9 mouse cellular contexts compared by ENCODE assay signal in the genomic region with DNA sequence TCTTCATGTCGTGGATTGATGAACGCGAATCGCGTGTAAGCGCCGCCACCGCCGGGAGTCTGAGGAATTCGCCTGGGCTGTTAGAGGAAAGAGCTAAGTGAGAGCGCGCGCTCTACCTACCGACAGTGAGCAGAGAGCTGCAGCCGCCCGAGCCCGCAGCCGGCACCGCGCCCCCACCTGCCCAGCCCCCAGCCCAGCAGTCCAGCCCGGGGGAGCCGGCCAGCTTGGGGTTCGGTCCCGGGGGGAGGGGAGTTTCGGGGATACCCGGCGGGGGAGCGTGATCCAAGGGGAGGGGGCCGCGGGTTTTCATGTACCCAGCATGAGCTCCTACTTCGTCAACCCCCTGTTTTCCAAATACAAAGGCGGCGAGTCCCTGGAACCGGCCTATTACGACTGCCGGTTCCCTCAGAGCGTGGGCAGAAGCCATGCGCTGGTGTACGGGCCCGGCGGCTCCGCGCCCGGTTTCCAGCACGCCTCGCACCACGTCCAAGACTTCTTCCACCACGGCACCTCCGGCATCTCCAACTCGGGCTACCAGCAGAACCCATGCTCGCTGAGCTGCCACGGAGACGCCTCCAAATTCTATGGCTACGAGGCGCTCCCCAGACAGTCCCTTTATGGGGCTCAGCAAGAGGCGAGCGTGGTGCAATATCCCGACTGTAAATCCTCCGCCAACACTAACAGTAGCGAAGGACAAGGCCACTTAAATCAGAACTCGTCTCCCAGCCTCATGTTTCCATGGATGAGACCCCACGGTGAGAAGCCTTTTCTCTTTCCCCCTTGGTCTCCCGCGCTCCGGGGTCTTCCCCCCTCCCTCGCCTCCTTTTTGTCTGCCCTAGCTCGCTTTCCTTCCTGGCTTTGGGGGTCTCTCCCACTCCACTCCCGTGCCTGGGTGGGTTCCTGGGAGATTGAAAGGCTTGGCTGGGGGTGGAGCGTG. TPM values are rescaled to one million over a fixed set of nuclear protein-coding genes. Genes with fewer than 3 reads are reported as not detected.
A peak's percentile ranks its signal among the peaks of the same experiment; 100 is the strongest.
DNase-seq lines count a peak whose midpoint lies in the region; ATAC-seq and TF ChIP-seq lines count a peak whose summit lies in the region.
"Had no signal": no experiment of that assay in that cellular context is flagged by ENCODE, and none has a peak within 500 bp of the region (broad histone marks: within the 10 kb centered on the region; RNA-seq: fewer than 3 reads in every experiment).

A gene (plus strand): TSS at position 147 of the 937 bp plus-strand sequence.

- no peak within 1 kb of the TSS for H3K9ac ChIP-seq in heart, embryonic 12.5 days
- peak within 1 kb of the TSS; percentile 19; the same call in 1 of the 2 replicates for H3K9ac ChIP-seq in ES-Bruce4 (ENCODE audit: low read depth, poor library complexity, severe bottlenecking)

- TF ChIP-seq CTCF in ES-Bruce4 (IDR thresholded peaks at IDR 0.05; ENCODE audit: low read depth, low read length): no peak

- ATAC-seq in heart, embryonic 12.5 days (ENCODE audit: insufficient number of reproducible peaks, low FRiP score): no peak

- peaks cover 94% of the 10 kb centered on the region for H3K27me3 ChIP-seq in heart, embryonic 12.5 days (replicated peaks)
- peaks cover 56% of the 10 kb centered on the region for H3K27me3 ChIP-seq in ES-Bruce4 (ENCODE audit: control insufficient read depth, insufficient read depth, low read length, poor library complexity, severe bottlenecking)

- no peak for TF ChIP-seq POLR2A in ES-Bruce4 (IDR thresholded peaks at IDR 0.05; ENCODE audit: insufficient read depth, low read length)

- 2% methylated on average over 66 of the region's 69 CpGs for WGBS in heart, embryonic 12.5 days

- H3K4me3 ChIP-seq in heart, embryonic 12.5 days: peak within 1 kb of the TSS; percentile 20
- H3K4me3 ChIP-seq in ES-Bruce4 (ENCODE audit: low read depth, low read length): peak within 1 kb of the TSS; percentile 32

- H3K27ac ChIP-seq in heart, embryonic 12.5 days (ENCODE audit: poor library complexity, severe bottlenecking): no peak within 1 kb of the TSS
- no peak within 1 kb of the TSS for H3K27ac ChIP-seq in ES-Bruce4 (ENCODE audit: insufficient read depth, low read length)

- peaks cover 7% of the 10 kb centered on the region; the same call in 1 of the 2 replicates for H3K4me1 ChIP-seq in heart, embryonic 12.5 days (replicated peaks)
- no peaks in the 10 kb centered on the region for H3K4me1 ChIP-seq in ES-Bruce4 (ENCODE audit: control insufficient read depth, insufficient read depth, low read length)

- no peaks in the 10 kb centered on the region for H3K9me3 ChIP-seq in heart, embryonic 12.5 days (replicated peaks)
- no peaks in the 10 kb centered on the region for H3K9me3 ChIP-seq in ES-Bruce4 (replicated peaks; ENCODE audit: control insufficient read depth, insufficient read depth, low read length, poor library complexity, severe bottlenecking)

- no peak for TF ChIP-seq EP300 in ES-Bruce4 (IDR thresholded peaks at IDR 0.05; ENCODE audit: insufficient read depth, low read depth, low read length)

- DNase-seq in heart, postnatal 4 days: no peak
- DNase-seq in adrenal gland, postnatal 4 days (ENCODE audit: low spot score in 2 of 2): no peak
- peak; percentile 65 for DNase-seq in kidney, postnatal 14 days
- no peak for DNase-seq in layer of hippocampus, postnatal 25 days (ENCODE audit: extremely low spot score in 1 of 2, low spot score in 1 of 2)
- DNase-seq in MN1 (ENCODE audit: low spot score): no peak
- no peak for DNase-seq in cerebellum, postnatal 4 days (ENCODE audit: low spot score in 2 of 2)
- DNase-seq: retina, postnatal 1 day had no signal

- no peaks in the 10 kb centered on the region for H3K36me3 ChIP-seq in heart, embryonic 12.5 days
- H3K36me3 ChIP-seq in ES-Bruce4 (ENCODE audit: control insufficient read depth, insufficient read depth, low read length, poor library complexity, severe bottlenecking): no peaks in the 10 kb centered on the region

- H3K4me2 ChIP-seq in heart, embryonic 12.5 days: peak within 1 kb of the TSS; percentile 54

RNA-seq across cellular contexts. Expression of the gene that starts here (rescaled TPM):
- polyA plus RNA-seq in heart, embryonic 12.5 days (2016; fragmentation: Nextera tagmentation; extraction: Ambion mirVana): 0.11 TPM in 1 of 2 replicates, not detected in the other
- total RNA-seq in heart, postnatal 4 days (2021): not detected
- 0.40 and 0.45 TPM in 2 replicates for polyA plus RNA-seq in ES-Bruce4 (2011; ENCODE audit: insufficient read depth, insufficient read length, low read depth, missing spikeins)
- 10 to 100 TPM; 22.2 to 22.7 TPM for total RNA-seq in adrenal gland, postnatal 4 days (2021)
- not detected for total RNA-seq in layer of hippocampus, postnatal 25 days (2021)

Comparison
In these comparisons a context has a peak if more than half of its experiments do, and no peak if none do; other contexts are left out.
1. RNA of the gene that starts here (total RNA-seq): 22.2 to 22.7 TPM in adrenal gland, postnatal 4 days; not detected in heart, postnatal 4 days and not detected in layer of hippocampus, postnatal 25 days; every median in the first group is over 10 times any median in the second.